Mouse (Mus musculus): Measurements from ENCODE around the gene Nebl.

GRCm38 (mm10) chr2:17438317-17438716 is 292.9 kb downstream of the Nebl start:
- TF ChIP-seq CTCF (IDR thresholded peaks at IDR 0.05; ENCODE audit: control insufficient read depth, insufficient read depth, insufficient replicate concordance, low read depth, low read length) (no peak), POLR2A (IDR thresholded peaks at IDR 0.05; ENCODE audit: control insufficient read depth, low read depth, low read length) (no peak)
